Mouse (Mus musculus): ENCODE results near the gene Insig2.

GRCm38 (mm10) chr1:121353779-121354178, 21.4 kb upstream of the Insig2 start:
- no peak for TF ChIP-seq CTCF (IDR thresholded peaks at IDR 0.05; ENCODE audit: insufficient read depth, low read length)
- TF ChIP-seq POLR2A (IDR thresholded peaks at IDR 0.05; ENCODE audit: borderline replicate concordance, extremely low read depth, low read depth, low read length), result no peak

Measured in lung, adult 2 months (tissue).